Comparison of ENCODE assay signal across 10 mouse cellular contexts in genomic region chr2:164771123-164771522, GRCm38 (mm10). TPM values are rescaled to one million over a fixed set of nuclear protein-coding genes. Genes with fewer than 3 reads are reported as not detected.
A peak's percentile ranks its signal among the peaks of the same experiment; 100 is the strongest.
DNase-seq lines count a peak whose midpoint lies in the region; ATAC-seq lines count a peak whose summit lies in the region.
"Had no signal": no experiment of that assay in that cellular context is flagged by ENCODE, and none has a peak within 500 bp of the region (broad histone marks: within the 10 kb centered on the region; RNA-seq: fewer than 3 reads in every experiment).

No protein-coding gene starts in this region.

- H3K9me3 ChIP-seq in heart, embryonic 11.5 days (replicated peaks; ENCODE audit: control insufficient read depth, low read length) = no peaks in the 10 kb centered on the region
- no peaks in the 10 kb centered on the region for H3K9me3 ChIP-seq in forebrain, embryonic 14.5 days (replicated peaks; ENCODE audit: control insufficient read depth, low read length)
- H3K9me3 ChIP-seq in liver, embryonic 13.5 days (replicated peaks) = no peaks in the 10 kb centered on the region

- intact Hi-C loops in heart, postnatal 10 days (cut with DNase I) = no loop called here

- H3K4me2 ChIP-seq in heart, embryonic 11.5 days = peak overlapping the region; percentile 78
- peak overlapping the region; percentile 90 for H3K4me2 ChIP-seq in forebrain, embryonic 14.5 days (ENCODE audit: low read length)
- H3K4me2 ChIP-seq in liver, embryonic 13.5 days = peak overlapping the region; percentile 78

- no peaks in the 10 kb centered on the region for H3K27me3 ChIP-seq in heart, embryonic 11.5 days (ENCODE audit: control insufficient read depth, insufficient read depth, low read length)
- H3K27me3 ChIP-seq in forebrain, embryonic 14.5 days (replicated peaks; ENCODE audit: control insufficient read depth, insufficient read depth, low read length) = no peaks in the 10 kb centered on the region
- peaks cover under 1% of the 10 kb centered on the region for H3K27me3 ChIP-seq in liver, embryonic 13.5 days

- peaks cover 25% of the 10 kb centered on the region for H3K36me3 ChIP-seq in heart, embryonic 11.5 days (ENCODE audit: control insufficient read depth, insufficient read depth, low read length)
- H3K36me3 ChIP-seq in forebrain, embryonic 14.5 days (ENCODE audit: control insufficient read depth, insufficient read depth, low read length) = peaks cover 37% of the 10 kb centered on the region
- H3K36me3 ChIP-seq in liver, embryonic 13.5 days = peaks cover 55% of the 10 kb centered on the region

- peaks cover 20% of the 10 kb centered on the region for H3K4me1 ChIP-seq in heart, embryonic 11.5 days (ENCODE audit: control insufficient read depth, insufficient read depth, low read length)
- peaks cover 20% of the 10 kb centered on the region for H3K4me1 ChIP-seq in forebrain, embryonic 14.5 days (ENCODE audit: control insufficient read depth, insufficient read depth, low read length)
- peaks cover 62% of the 10 kb centered on the region for H3K4me1 ChIP-seq in liver, embryonic 13.5 days (replicated peaks)

- no peak for ATAC-seq in heart, embryonic 11.5 days (replicated peaks; ENCODE audit: insufficient number of reproducible peaks, low FRiP score, low TSS enrichment)
- no peak for ATAC-seq in forebrain, embryonic 14.5 days
- no peak for ATAC-seq in liver, embryonic 13.5 days (ENCODE audit: low read depth)

- H3K9ac ChIP-seq in heart, embryonic 11.5 days (ENCODE audit: low read depth, low read length) = peak overlapping the region; percentile 86
- peak overlapping the region; percentile 74 for H3K9ac ChIP-seq in forebrain, embryonic 14.5 days (ENCODE audit: low read length)
- peak overlapping the region; percentile 96 for H3K9ac ChIP-seq in liver, embryonic 13.5 days

- H3K27ac ChIP-seq in heart, embryonic 11.5 days (ENCODE audit: low read depth, low read length) = peak overlapping the region; percentile 50; the same call in 1 of the 2 replicates
- no peak overlapping the region for H3K27ac ChIP-seq in forebrain, embryonic 14.5 days (ENCODE audit: low read depth, low read length)
- peak overlapping the region; percentile 95 for H3K27ac ChIP-seq in liver, embryonic 13.5 days
- H3K27ac ChIP-seq: gastrocnemius, adult 2 months had no signal

- no peak for DNase-seq in heart, postnatal 10 days
- peak; percentile 54 for DNase-seq in 416B (ENCODE audit: low read depth)
- no peak for DNase-seq in forebrain, embryonic 14.5 days (ENCODE audit: low spot score)
- no peak for DNase-seq in liver, embryonic 13.5 days
- no peak for DNase-seq in ovary, postnatal 14 days (ENCODE audit: low spot score)
- DNase-seq in testis, postnatal 10 days (ENCODE audit: low spot score) = no peak
- DNase-seq in embryo, embryonic 10 days (ENCODE audit: low spot score) = no peak
- DNase-seq: left cerebral cortex, postnatal 4 days had no signal

- 68% methylated on average over 8 of the region's 8 CpGs for WGBS in heart, embryonic 11.5 days (ENCODE audit: insufficient replicate concordance)
- WGBS in forebrain, embryonic 14.5 days = 77% methylated on average over 8 of the region's 8 CpGs
- 64% methylated on average over 8 of the region's 8 CpGs for WGBS in liver, embryonic 13.5 days (ENCODE audit: insufficient replicate concordance)

- H3K4me3 ChIP-seq in heart, embryonic 11.5 days (ENCODE audit: low read depth, low read length) = peak overlapping the region; percentile 75
- peak overlapping the region; percentile 64 for H3K4me3 ChIP-seq in forebrain, embryonic 14.5 days (ENCODE audit: low read depth, low read length)
- H3K4me3 ChIP-seq in liver, embryonic 13.5 days (replicated peaks) = peak overlapping the region; percentile 83

RNA-seq across cellular contexts. Expression of gene Ube2c, which starts 1.4 kb away (rescaled TPM):
- polyA plus RNA-seq in heart, embryonic 11.5 days (2014; fragmentation: Nextera tagmentation; extraction: Ambion mirVana) = 449 and 506 TPM in 2 replicates
- 10 to 100 TPM; 31.7 to 32.5 TPM for total RNA-seq in heart, postnatal 10 days (2021)
- polyA plus RNA-seq in forebrain, embryonic 14.5 days (2014; fragmentation: Nextera tagmentation; extraction: Ambion mirVana) = 162 and 198 TPM in 2 replicates
- 762 and 764 TPM in 2 replicates for polyA plus RNA-seq in liver, embryonic 13.5 days (2015; fragmentation: Nextera tagmentation; extraction: Ambion mirVana)

RNA-seq across cellular contexts. Expression of gene Tnnc2, which starts 8.6 kb away (rescaled TPM):
- polyA plus RNA-seq in heart, embryonic 11.5 days (2014; fragmentation: Nextera tagmentation; extraction: Ambion mirVana) = 0.48 and 1.4 TPM in 2 replicates
- total RNA-seq in heart, postnatal 10 days (2021) = under 1 TPM in 1 of 2 experiments, not detected in 1; 0.52 TPM
- polyA plus RNA-seq in forebrain, embryonic 14.5 days (2014; fragmentation: Nextera tagmentation; extraction: Ambion mirVana) = not detected in 2 replicates
- 5.1 and 8.4 TPM in 2 replicates for polyA plus RNA-seq in liver, embryonic 13.5 days (2015; fragmentation: Nextera tagmentation; extraction: Ambion mirVana)
- total RNA-seq: left cerebral cortex, postnatal 4 days had no signal

RNA-seq across cellular contexts. Expression of gene Snx21, which starts 14.5 kb away (rescaled TPM):
- 25.1 and 27.2 TPM in 2 replicates for polyA plus RNA-seq in heart, embryonic 11.5 days (2014; fragmentation: Nextera tagmentation; extraction: Ambion mirVana)
- total RNA-seq in heart, postnatal 10 days (2021) = 10 to 100 TPM; 25.9 to 26.3 TPM
- polyA plus RNA-seq in forebrain, embryonic 14.5 days (2014; fragmentation: Nextera tagmentation; extraction: Ambion mirVana) = 20.4 and 22.8 TPM in 2 replicates
- 4.1 TPM in 2 replicates for polyA plus RNA-seq in liver, embryonic 13.5 days (2015; fragmentation: Nextera tagmentation; extraction: Ambion mirVana)

RNA-seq across cellular contexts. Expression of gene Dnttip1, which starts 25.3 kb away (rescaled TPM):
- 52.6 and 57.3 TPM in 2 replicates for polyA plus RNA-seq in heart, embryonic 11.5 days (2014; fragmentation: Nextera tagmentation; extraction: Ambion mirVana)
- 10 to 100 TPM; 35.8 to 38.5 TPM for total RNA-seq in heart, postnatal 10 days (2021)
- polyA plus RNA-seq in forebrain, embryonic 14.5 days (2014; fragmentation: Nextera tagmentation; extraction: Ambion mirVana) = 62.2 and 64.9 TPM in 2 replicates
- 47.3 and 49.8 TPM in 2 replicates for polyA plus RNA-seq in liver, embryonic 13.5 days (2015; fragmentation: Nextera tagmentation; extraction: Ambion mirVana)

RNA-seq across cellular contexts. Expression of gene Wfdc3, which starts 25.4 kb away (rescaled TPM):
- polyA plus RNA-seq in heart, embryonic 11.5 days (2014; fragmentation: Nextera tagmentation; extraction: Ambion mirVana) = 0.19 TPM in 1 of 2 replicates, not detected in the other
- under 1 TPM; 0.17 to 0.40 TPM for total RNA-seq in heart, postnatal 10 days (2021)
- 0.35 and 0.77 TPM in 2 replicates for polyA plus RNA-seq in forebrain, embryonic 14.5 days (2014; fragmentation: Nextera tagmentation; extraction: Ambion mirVana)
- polyA plus RNA-seq in liver, embryonic 13.5 days (2015; fragmentation: Nextera tagmentation; extraction: Ambion mirVana) = 0.93 and 1.0 TPM in 2 replicates
- total RNA-seq: gastrocnemius, adult 2 months had no signal
